ENCODE assay signal across 24 mouse cellular contexts in genomic region chr4:95584107-95584762, GRCm38 (mm10). TPM values are rescaled to one million over a fixed set of nuclear protein-coding genes. Genes with fewer than 3 reads are reported as not detected.
"Had no signal": no experiment of that assay in that cellular context is flagged by ENCODE, and none has a peak within 500 bp of the region (broad histone marks: within the 10 kb centered on the region; RNA-seq: fewer than 3 reads in every experiment).

No protein-coding gene starts in this region.

- H3K36me3 ChIP-seq: liver, embryonic 12.5 days; liver, embryonic 15.5 days; lung, embryonic 15.5 days; midbrain, embryonic 10.5 days; midbrain, embryonic 13.5 days; neural tube, embryonic 13.5 days had no signal

- H3K4me2 ChIP-seq: liver, embryonic 12.5 days; liver, embryonic 15.5 days; lung, embryonic 15.5 days; midbrain, embryonic 13.5 days; neural tube, embryonic 13.5 days had no signal

- H3K9me3 ChIP-seq: liver, embryonic 12.5 days; liver, embryonic 15.5 days; lung, embryonic 15.5 days; megakaryocyte, embryonic 14.5 days; midbrain, embryonic 10.5 days; midbrain, embryonic 13.5 days; neural tube, embryonic 13.5 days had no signal

- ATAC-seq: intestine, postnatal 0 days; liver, embryonic 12.5 days; midbrain, embryonic 13.5 days; midbrain, embryonic 16.5 days had no signal

- H3K4me1 ChIP-seq: liver, embryonic 12.5 days; liver, embryonic 15.5 days; lung, embryonic 15.5 days; megakaryocyte, embryonic 14.5 days; midbrain, embryonic 13.5 days had no signal

- H3K27me3 ChIP-seq: liver, embryonic 12.5 days; liver, embryonic 15.5 days; lung, embryonic 15.5 days; megakaryocyte, embryonic 14.5 days; midbrain, embryonic 13.5 days; neural tube, embryonic 13.5 days had no signal

- H3K9ac ChIP-seq: liver, embryonic 12.5 days; liver, embryonic 15.5 days; lung, embryonic 15.5 days; midbrain, embryonic 13.5 days; neural tube, embryonic 13.5 days had no signal

- H3K27ac ChIP-seq: liver, embryonic 12.5 days; liver, embryonic 15.5 days; lung, embryonic 15.5 days; midbrain, embryonic 10.5 days; midbrain, embryonic 13.5 days; neural tube, embryonic 13.5 days; stomach, postnatal 0 days had no signal

- H3K4me3 ChIP-seq: liver, embryonic 12.5 days; liver, embryonic 15.5 days; lung, embryonic 15.5 days; megakaryocyte, embryonic 14.5 days; midbrain, embryonic 10.5 days; midbrain, embryonic 13.5 days; myocyte; neural tube, embryonic 13.5 days had no signal

- DNase-seq: kidney, postnatal 14 days; left cerebral cortex, postnatal 4 days; liver; lung, adult 18-20 months; lung, postnatal 10 days; lung, postnatal 36 days; right cerebral cortex, adult 18-20 months; right cerebral cortex, postnatal 14 days; right cerebral cortex, postnatal 4 days; thymus, adult 2 months; thymus, postnatal 14 days; thymus, postnatal 4 days had no signal

RNA-seq across cellular contexts. Expression of gene Fggy, which starts 26.9 kb away (rescaled TPM):
- total RNA-seq: monocyte, adult 5-6 weeks had no signal
